Mouse (Mus musculus) MEL (cell line): Measurements from ENCODE around the gene Cnn2. TPM values are rescaled to one million over a fixed set of nuclear protein-coding genes. Genes with fewer than 3 reads are reported as not detected.

Source experiments
- DNase-seq: peaks from one replicate; pipeline ENCODE4 v3.0.0; 2011; ENCODE audit warnings: low read depth, low spot score
- H3K27ac ChIP-seq: 2 replicates; pipeline ENCODE4 v1.5.1; 2012; ENCODE audit warnings: low read depth, mild to moderate bottlenecking, control low read depth, low read length, moderate library complexity; ENCODE audit not compliant: control insufficient read depth
- H3K27me3 ChIP-seq, 2 experiments: fragments of 150-350 bp in 1 of 2; sonication (generic) in 1 of 2; 2 replicates each; pipeline ENCODE4 v1.6.1; 2012; ENCODE audit warnings: low read length in 2 of 2, mild to moderate bottlenecking in 2 of 2, improper control_type of control experiment in 1 of 2, moderate library complexity in 1 of 2; ENCODE audit not compliant: insufficient read depth in 2 of 2, control insufficient read depth in 1 of 2
- H3K36me3 ChIP-seq, 2 experiments: 2 replicates each; pipeline ENCODE4 v1.6.1; 2012 to 2014; ENCODE audit warnings: low read length in 2 of 2, improper control_type of control experiment in 1 of 2, inconsistent platforms in 1 of 2, mild to moderate bottlenecking in 1 of 2; ENCODE audit not compliant: insufficient read depth in 2 of 2, control insufficient read depth in 1 of 2
- H3K4me1 ChIP-seq, 2 experiments: fragments of 150-350 bp in 1 of 2; sonication (generic) in 1 of 2; 2 replicates each; pipeline ENCODE4 v1.6.1; 2012; ENCODE audit warnings: low read length in 2 of 2, improper control_type of control experiment in 1 of 2, mild to moderate bottlenecking in 1 of 2; ENCODE audit not compliant: insufficient read depth in 2 of 2, control insufficient read depth in 1 of 2
- H3K4me3 ChIP-seq, 2 experiments: fragments of 150-350 bp in 1 of 2; sonication (generic) in 1 of 2; 2 replicates each; pipeline ENCODE4 v1.5.1; 2012; ENCODE audit warnings: low read depth in 2 of 2, low read length in 2 of 2, mild to moderate bottlenecking in 2 of 2, moderate library complexity in 2 of 2, control low read depth in 1 of 2, improper control_type of control experiment in 1 of 2; ENCODE audit not compliant: control insufficient read depth in 1 of 2, insufficient read depth in 1 of 2
- H3K79me2 ChIP-seq: 2 replicates; pipeline ENCODE4 v1.6.1; 2012; ENCODE audit warnings: mild to moderate bottlenecking, low read length, moderate library complexity; ENCODE audit not compliant: control insufficient read depth, poor library complexity, insufficient read depth
- H3K9ac ChIP-seq: 2 replicates; pipeline ENCODE4 v1.6.1; 2012; ENCODE audit warnings: low read depth, mild to moderate bottlenecking, control low read depth, low read length, moderate library complexity; ENCODE audit not compliant: control insufficient read depth, poor library complexity, severe bottlenecking
- H3K9me3 ChIP-seq: fragments of 150-350 bp; sonication (generic); replicated peaks from 2 replicates; pipeline ENCODE4 v1.6.1; 2012; ENCODE audit warnings: mild to moderate bottlenecking, low read length, improper control_type of control experiment, moderate library complexity; ENCODE audit not compliant: insufficient read depth
- BHLHE40 ChIP-seq: IDR thresholded peaks from 2 replicates; pipeline ENCODE4 v1.6.1; 2012; ENCODE audit warnings: low read depth, mild to moderate bottlenecking, inconsistent platforms, low read length, improper control_type of control experiment, borderline replicate concordance
- CHD2 ChIP-seq: IDR thresholded peaks from 2 replicates; pipeline ENCODE4 v1.6.1; 2011; ENCODE audit warnings: low read length, improper control_type of control experiment
- CTCF ChIP-seq, 3 experiments: IDR thresholded peaks in 2 of 3; conservative IDR thresholded peaks in 1 of 3; 2 replicates each; pipeline ENCODE4 v1.5.1; 2011 to 2012; ENCODE audit warnings: low read length in 3 of 3, low read depth in 2 of 3, mild to moderate bottlenecking in 2 of 3, improper control_type of control experiment in 1 of 3, inconsistent platforms in 1 of 3, mixed read lengths in 1 of 3, moderate library complexity in 1 of 3; ENCODE audit not compliant: control insufficient read depth in 1 of 3, insufficient read depth in 1 of 3, poor library complexity in 1 of 3, severe bottlenecking in 1 of 3
- E2F4 ChIP-seq: IDR thresholded peaks from 2 replicates; pipeline ENCODE4 v1.6.1; 2011; ENCODE audit warnings: low read depth, low read length, improper control_type of control experiment, borderline replicate concordance
- EP300 ChIP-seq, 2 experiments: IDR thresholded peaks; 2 replicates each; pipeline ENCODE4 v1.6.1; 2011; ENCODE audit warnings: improper control_type of control experiment in 2 of 2, low read length in 2 of 2, low read depth in 1 of 2, mild to moderate bottlenecking in 1 of 2
- ETS1 ChIP-seq: IDR thresholded peaks from 2 replicates; pipeline ENCODE4 v1.6.1; 2012; ENCODE audit warnings: low read depth, mild to moderate bottlenecking, inconsistent platforms, low read length, improper control_type of control experiment, moderate library complexity
- GATA1 ChIP-seq: IDR thresholded peaks from 2 replicates; pipeline ENCODE4 v1.6.1; 2011; ENCODE audit warnings: low read depth, low read length, improper control_type of control experiment
- HCFC1 ChIP-seq: IDR thresholded peaks from 2 replicates; pipeline ENCODE4 v1.6.1; 2012; ENCODE audit warnings: low read depth, mild to moderate bottlenecking, inconsistent platforms, low read length, improper control_type of control experiment, moderate library complexity
- JUND ChIP-seq: IDR thresholded peaks from 2 replicates; pipeline ENCODE4 v1.6.1; 2011; ENCODE audit warnings: low read depth, mild to moderate bottlenecking, improper control_type of control experiment, low read length
- KAT2A ChIP-seq: conservative IDR thresholded peaks from 2 replicates; pipeline ENCODE4 v1.6.1; 2012; ENCODE audit warnings: low read depth, low read length, improper control_type of control experiment, inconsistent platforms
- MAFK ChIP-seq: IDR thresholded peaks from 2 replicates; pipeline ENCODE4 v1.6.1; 2011; ENCODE audit warnings: low read depth, mild to moderate bottlenecking, low read length, improper control_type of control experiment, borderline replicate concordance
- MAX ChIP-seq: IDR thresholded peaks from 2 replicates; pipeline ENCODE4 v1.6.1; 2011; ENCODE audit warnings: low read length, improper control_type of control experiment
- MEF2A ChIP-seq: IDR thresholded peaks from 2 replicates; pipeline ENCODE4 v1.6.1; 2014; ENCODE audit warnings: low read depth, mild to moderate bottlenecking, inconsistent platforms, low read length, improper control_type of control experiment; ENCODE audit not compliant: poor library complexity, insufficient replicate concordance, severe bottlenecking; ENCODE audit errors: extremely low read depth
- MXI1 ChIP-seq: IDR thresholded peaks from 2 replicates; pipeline ENCODE4 v1.6.1; 2011; ENCODE audit warnings: mild to moderate bottlenecking, low read depth, low read length, improper control_type of control experiment
- MYB ChIP-seq: IDR thresholded peaks from 2 replicates; pipeline ENCODE4 v1.6.1; 2011; ENCODE audit warnings: mild to moderate bottlenecking, low read depth, low read length, improper control_type of control experiment
- NELFE ChIP-seq: IDR thresholded peaks from 2 replicates; pipeline ENCODE4 v1.6.1; 2011; ENCODE audit warnings: low read depth, low read length, improper control_type of control experiment
- POLR2A ChIP-seq, 2 experiments: IDR thresholded peaks; 2 replicates each; pipeline ENCODE4 v1.6.1; 2011 to 2012; ENCODE audit warnings: low read length in 2 of 2, mild to moderate bottlenecking in 2 of 2, control low read depth in 1 of 2, improper control_type of control experiment in 1 of 2, low read depth in 1 of 2, moderate library complexity in 1 of 2; ENCODE audit not compliant: control insufficient read depth in 1 of 2, insufficient read depth in 1 of 2, poor library complexity in 1 of 2
- POLR2AphosphoS2 ChIP-seq: IDR thresholded peaks from 2 replicates; pipeline ENCODE4 v1.6.1; 2011; ENCODE audit warnings: low read length, improper control_type of control experiment
- POLR2AphosphoS5 ChIP-seq: IDR thresholded peaks from 2 replicates; pipeline ENCODE4 v1.6.1; 2012; ENCODE audit warnings: low read depth, borderline replicate concordance, mild to moderate bottlenecking, inconsistent platforms, low read length, moderate library complexity, mixed read lengths
- RAD21 ChIP-seq: IDR thresholded peaks from 2 replicates; pipeline ENCODE4 v1.6.1; 2011; ENCODE audit warnings: mild to moderate bottlenecking, low read depth, low read length, improper control_type of control experiment
- SIN3A ChIP-seq: IDR thresholded peaks from 2 replicates; pipeline ENCODE4 v1.6.1; 2012; ENCODE audit warnings: low read length, improper control_type of control experiment, inconsistent platforms
- TAL1 ChIP-seq: IDR thresholded peaks from 2 replicates; pipeline ENCODE4 v1.6.1; 2012; ENCODE audit warnings: mild to moderate bottlenecking, inconsistent platforms, low read length, moderate library complexity, mixed read lengths
- USF1 ChIP-seq: IDR thresholded peaks from 2 replicates; pipeline ENCODE4 v1.6.1; 2014; ENCODE audit warnings: low read depth, mild to moderate bottlenecking, inconsistent platforms, low read length, improper control_type of control experiment, moderate library complexity
- USF2 ChIP-seq, 2 experiments: IDR thresholded peaks; 2 replicates each; pipeline ENCODE4 v1.6.1; 2011 to 2012; ENCODE audit warnings: improper control_type of control experiment in 2 of 2, low read length in 2 of 2, borderline replicate concordance in 1 of 2, inconsistent platforms in 1 of 2, low read depth in 1 of 2, mild to moderate bottlenecking in 1 of 2; ENCODE audit not compliant: insufficient read depth in 1 of 2
- ZMIZ1 ChIP-seq: IDR thresholded peaks from 2 replicates; pipeline ENCODE4 v1.6.1; 2012; ENCODE audit warnings: low read depth, mild to moderate bottlenecking, inconsistent platforms, low read length, improper control_type of control experiment, moderate library complexity
- ZNF384 ChIP-seq: IDR thresholded peaks from 2 replicates; pipeline ENCODE4 v1.6.1; 2012; ENCODE audit warnings: low read depth, mild to moderate bottlenecking, inconsistent platforms, low read length, improper control_type of control experiment
- polyA plus RNA-seq, 2 experiments: library from polyadenylated mRNA; stranded (reverse) in 1 of 2; unstranded in 1 of 2; fragments of >175 nt in 1 of 2; fragments of >200 nt in 1 of 2; gene quantifications; 2 replicates each; pipeline versions ENCODE4 v1.2.1 to v1.2.4; 2012; ENCODE audit warnings: low replicate concordance in 2 of 2, low read depth in 1 of 2; ENCODE audit not compliant: insufficient read length in 2 of 2, insufficient read depth in 1 of 2, missing spikeins in 1 of 2
- total RNA-seq: library from RNA; depleted of rRNA; stranded (reverse); fragments of 300-350 nt; gene quantifications from 2 replicates; pipeline ENCODE4 v1.2.3, GENCODE M21; 2012

The Cnn2 gene
- total and polyA plus RNA-seq, 3 experiments, result 8.7 to 25.3 TPM; not detected in 1

- DNase-seq, result no peak
- H3K36me3 ChIP-seq, result no peaks in the 10 kb centered on the region; a peak in 1 of 4 replicates
- no peak for TF ChIP-seq ZMIZ1
- TF ChIP-seq ETS1, result no peak
- no peak for TF ChIP-seq USF1
- no peak for TF ChIP-seq TAL1
- TF ChIP-seq KAT2A, result no peak
- no peak for TF ChIP-seq MYB
- TF ChIP-seq ZNF384, result no peak
- TF ChIP-seq POLR2AphosphoS2, result no peak
- TF ChIP-seq MXI1, result no peak
- no peak for TF ChIP-seq MAFK
- no peak for TF ChIP-seq HCFC1
- no peak for TF ChIP-seq CHD2
- no peak for TF ChIP-seq MEF2A
- no peak for TF ChIP-seq BHLHE40
- no peak for TF ChIP-seq MAX
- no peak for TF ChIP-seq USF2 (IDR thresholded peaks at IDR 0.05; ENCODE audit: borderline replicate concordance in 1 of 2, insufficient read depth in 1 of 2, low read depth in 1 of 2, low read length in 2 of 2)
- TF ChIP-seq E2F4, result no peak
- TF ChIP-seq JUND, result no peak
- TF ChIP-seq CTCF (IDR thresholded peaks at IDR 0.05 in 2 of 3, conservative IDR thresholded peaks at IDR 0.05 in 1 of 3; ENCODE audit: control insufficient read depth in 1 of 3, insufficient read depth in 1 of 3, low read depth in 2 of 3, low read length in 3 of 3, poor library complexity in 1 of 3, severe bottlenecking in 1 of 3), result no peak
- no peaks in the 10 kb centered on the region for H3K27me3 ChIP-seq
- no peak overlapping the region for H3K9ac ChIP-seq
- H3K4me1 ChIP-seq, result 0 out of 4 replicates have a peak, but pooled peaks cover 0 to 4% of the 10 kb centered on the region in 2 experiments
- H3K79me2 ChIP-seq, result no peaks in the 10 kb centered on the region
- no peak overlapping the region for H3K4me3 ChIP-seq
- no peaks in the 10 kb centered on the region for H3K9me3 ChIP-seq
- H3K27ac ChIP-seq, result no peak overlapping the region
These were observed 45.4 kb upstream of the Cnn2 start for GRCm38 (mm10) chr10:79942988-79943387.

GRCm38 (mm10) chr10:79943471-79943901 is 44.9 kb upstream of the Cnn2 start:
- Histone ChIP-seq H3K27ac (no peak overlapping the region), H3K4me1 (0 out of 4 replicates have a peak, but pooled peaks cover 0 to 4% of the 10 kb centered on the region in 2 experiments), H3K9me3 (no peaks in the 10 kb centered on the region), H3K9ac (no peak overlapping the region), H3K36me3 (no peaks in the 10 kb centered on the region; a peak in 1 of 4 replicates), H3K27me3 (no peaks in the 10 kb centered on the region), H3K4me3 (no peak overlapping the region), H3K79me2 (no peaks in the 10 kb centered on the region)
- no peak for DNase-seq
- TF ChIP-seq ZNF384 (no peak), CTCF (IDR thresholded peaks at IDR 0.05 in 2 of 3, conservative IDR thresholded peaks at IDR 0.05 in 1 of 3; ENCODE audit: control insufficient read depth in 1 of 3, insufficient read depth in 1 of 3, low read depth in 2 of 3, low read length in 3 of 3, poor library complexity in 1 of 3, severe bottlenecking in 1 of 3) (no peak), GATA1 (no peak), NELFE (no peak), TAL1 (no peak), MAX (no peak), MYB (no peak), RAD21 (no peak), BHLHE40 (no peak), POLR2A (IDR thresholded peaks at IDR 0.05; ENCODE audit: control insufficient read depth in 1 of 2, insufficient read depth in 1 of 2, low read depth in 1 of 2, low read length in 2 of 2, poor library complexity in 1 of 2) (no peak), SIN3A (no peak), E2F4 (no peak), CHD2 (no peak), ETS1 (no peak), EP300 (IDR thresholded peaks at IDR 0.05; ENCODE audit: low read depth in 1 of 2, low read length in 2 of 2) (no peak), POLR2AphosphoS5 (no peak)
